Mouse (Mus musculus) CH12.LX (cell line): Measurements from ENCODE around the gene Kantr.

Experiments
- CHD2 ChIP-seq: IDR thresholded peaks from 2 replicates; pipeline ENCODE4 v1.6.1; 2011; ENCODE audit warnings: low read length, improper control_type of control experiment
- CTCF ChIP-seq, 2 experiments: IDR thresholded peaks in 1 of 2; conservative IDR thresholded peaks in 1 of 2; 2 replicates each; pipeline ENCODE4 v1.5.1; 2011 to 2012; ENCODE audit warnings: low read depth in 2 of 2, low read length in 2 of 2, improper control_type of control experiment in 1 of 2, inconsistent platforms in 1 of 2, mild to moderate bottlenecking in 1 of 2, moderate library complexity in 1 of 2
- ETS1 ChIP-seq: conservative IDR thresholded peaks from 2 replicates; pipeline ENCODE4 v1.6.1; 2012; ENCODE audit warnings: low read depth, mild to moderate bottlenecking, inconsistent platforms, low read length, improper control_type of control experiment, moderate library complexity
- GABPA ChIP-seq: IDR thresholded peaks from 2 replicates; pipeline ENCODE4 v1.6.1; 2012; ENCODE audit warnings: low read depth, low read length, improper control_type of control experiment, inconsistent platforms; ENCODE audit not compliant: insufficient replicate concordance
- JUND ChIP-seq: conservative IDR thresholded peaks from 2 replicates; pipeline ENCODE4 v1.6.1; 2011; ENCODE audit warnings: low read depth, low read length, improper control_type of control experiment
- MAX ChIP-seq: IDR thresholded peaks from 2 replicates; pipeline ENCODE4 v1.6.1; 2011; ENCODE audit warnings: low read length, improper control_type of control experiment
- MAZ ChIP-seq: IDR thresholded peaks from 2 replicates; pipeline ENCODE4 v1.6.1; 2012; ENCODE audit warnings: low read depth, mild to moderate bottlenecking, inconsistent platforms, low read length, improper control_type of control experiment, moderate library complexity
- MYC ChIP-seq: IDR thresholded peaks from 2 replicates; pipeline ENCODE4 v1.6.1; 2011; ENCODE audit warnings: low read depth, mild to moderate bottlenecking, improper control_type of control experiment, low read length
- NRF1 ChIP-seq: IDR thresholded peaks from 2 replicates; pipeline ENCODE4 v1.6.1; 2014; ENCODE audit warnings: low read depth, mild to moderate bottlenecking, inconsistent platforms, low read length, improper control_type of control experiment, moderate library complexity
- POLR2A ChIP-seq: IDR thresholded peaks from 2 replicates; pipeline ENCODE4 v1.6.1; 2011; ENCODE audit warnings: low read depth, mild to moderate bottlenecking, improper control_type of control experiment, low read length
- SMC3 ChIP-seq: IDR thresholded peaks from 2 replicates; pipeline ENCODE4 v1.6.1; 2011; ENCODE audit warnings: low read depth, low read length, improper control_type of control experiment
- UBTF ChIP-seq: IDR thresholded peaks from 2 replicates; pipeline ENCODE4 v1.6.1; 2012; ENCODE audit warnings: low read depth, mild to moderate bottlenecking, inconsistent platforms, low read length, improper control_type of control experiment, moderate library complexity
- USF1 ChIP-seq: IDR thresholded peaks from 2 replicates; pipeline ENCODE4 v1.6.1; 2014; ENCODE audit warnings: low read depth, mild to moderate bottlenecking, inconsistent platforms, low read length, improper control_type of control experiment
- ZNF384 ChIP-seq: IDR thresholded peaks from 2 replicates; pipeline ENCODE4 v1.6.1; 2012; ENCODE audit warnings: low read depth, low read length, improper control_type of control experiment, inconsistent platforms

GRCm38 (mm10) chrX:152320535-152320934 lies 6.8 kb downstream of the Kantr start:
- no peak for TF ChIP-seq CTCF (conservative IDR thresholded peaks at IDR 0.05 in 1 of 2, IDR thresholded peaks at IDR 0.05 in 1 of 2; ENCODE audit: low read depth in 2 of 2, low read length in 2 of 2)
- TF ChIP-seq ZNF384 = no peak
- TF ChIP-seq POLR2A = no peak
- TF ChIP-seq UBTF = no peak
- no peak for TF ChIP-seq JUND
- no peak for TF ChIP-seq ETS1
- no peak for TF ChIP-seq SMC3
- no peak for TF ChIP-seq MAX
- TF ChIP-seq NRF1 = no peak
- TF ChIP-seq MYC = no peak
- no peak for TF ChIP-seq CHD2
- no peak for TF ChIP-seq GABPA
- no peak for TF ChIP-seq USF1
- TF ChIP-seq MAZ = no peak
